Mouse (Mus musculus) spleen, adult 2 months (tissue): ENCODE results near the gene Tceanc2.

Experiments used
- CTCF ChIP-seq: fragments of 200-500 bp; IDR thresholded peaks from 2 replicates; pipeline ENCODE4 v1.5.1; 2011; ENCODE audit warnings: mild to moderate bottlenecking, inconsistent platforms; ENCODE audit not compliant: insufficient read depth, insufficient read length, insufficient replicate concordance; ENCODE audit errors: extremely low read depth
- POLR2A ChIP-seq: fragments of 200-500 bp; IDR thresholded peaks from 2 replicates; pipeline ENCODE4 v1.6.1; 2011; ENCODE audit warnings: low read depth, low read length, inconsistent platforms

DNA sequence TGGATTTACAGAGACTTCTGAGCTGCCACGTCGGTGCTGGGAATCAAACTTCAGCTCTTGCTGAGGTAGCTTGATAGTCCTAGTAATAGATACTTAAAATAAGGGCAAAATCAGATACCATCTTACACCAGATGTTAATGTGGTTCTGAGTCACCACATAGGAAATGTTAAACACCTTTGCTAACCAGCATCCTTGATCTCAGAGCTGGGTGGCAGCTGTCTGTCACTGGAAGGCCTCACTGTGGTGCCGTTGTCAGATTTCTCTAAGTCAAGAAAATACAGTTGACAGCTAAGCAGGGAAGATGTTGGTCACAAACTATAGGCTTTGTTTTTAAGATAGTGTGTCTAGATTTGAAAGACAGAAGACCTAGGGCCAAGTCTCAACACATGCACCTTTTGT is 22.9 kb upstream of the Tceanc2 start:
- TF ChIP-seq POLR2A (no peak), CTCF (no peak)
